Mouse (Mus musculus): ENCODE measurements around the gene Dmc1. TPM values are rescaled to one million over a fixed set of nuclear protein-coding genes. Genes with fewer than 3 reads are reported as not detected.

Gene Dmc1
- total and polyA plus RNA-seq, 3 experiments: not detected

- H3K79me2 ChIP-seq (replicated peaks; ENCODE audit: control insufficient read depth, extremely low read depth, insufficient read depth, poor library complexity, severe bottlenecking): no peaks in the 10 kb centered on the region
- peaks cover 0 to 10% of the 10 kb centered on the region in 2 experiments; a peak in 3 of 4 replicates for H3K4me1 ChIP-seq (ENCODE audit: control insufficient read depth in 1 of 2, insufficient read depth in 2 of 2)
- no peaks in the 10 kb centered on the region for H3K9me3 ChIP-seq (replicated peaks; ENCODE audit: low read length)
- DNase-seq (ENCODE audit: extremely low read depth): no peak
- no peak overlapping the region for H3K4me2 ChIP-seq (ENCODE audit: insufficient read depth, low read depth, poor library complexity, severe bottlenecking)
- no peak overlapping the region for H3K4me3 ChIP-seq (replicated peaks in 1 of 3; ENCODE audit: low read depth in 2 of 3, low read length in 2 of 3, poor library complexity in 1 of 3)
- no peak overlapping the region for H3K27ac ChIP-seq (ENCODE audit: insufficient read depth, low read depth)
- in situ Hi-C loops (cut with MboI; ENCODE audit: low pct_ligation_motif_present, low pct_unique_long_range_greater_than_20kb, low sequenced_read_pairs) (no loop called here), dilution Hi-C loops (cut with MboI; ENCODE audit: extremely low pct_ligation_motif_present, extremely low pct_unique_long_range_greater_than_20kb, low sequenced_read_pairs) (no loop called here)
- H3K9ac ChIP-seq (ENCODE audit: insufficient read depth, low read depth): no peak overlapping the region
- no peaks in the 10 kb centered on the region for H3K27me3 ChIP-seq (replicated peaks)
- TF ChIP-seq PAX5 (IDR thresholded peaks at IDR 0.05; ENCODE audit: low read length): no peak
- no peak for TF ChIP-seq KAT2A (IDR thresholded peaks at IDR 0.05; ENCODE audit: insufficient replicate concordance, low read length)
- TF ChIP-seq USF1 (IDR thresholded peaks at IDR 0.05; ENCODE audit: low read depth, low read length): no peak
- TF ChIP-seq MAZ (IDR thresholded peaks at IDR 0.05; ENCODE audit: low read depth, low read length): no peak
- TF ChIP-seq NELFE (IDR thresholded peaks at IDR 0.05; ENCODE audit: low read depth, low read length): no peak
- no peak for TF ChIP-seq TBP (conservative IDR thresholded peaks at IDR 0.05; ENCODE audit: low read depth, low read length)
- no peak for TF ChIP-seq POLR2A (IDR thresholded peaks at IDR 0.05; ENCODE audit: low read depth, low read length)
- no peak for TF ChIP-seq JUN (IDR thresholded peaks at IDR 0.05; ENCODE audit: insufficient read depth, low read depth, low read length)
- TF ChIP-seq USF2 (conservative IDR thresholded peaks at IDR 0.05; ENCODE audit: low read depth, low read length): no peak
- no peak for TF ChIP-seq SIN3A (IDR thresholded peaks at IDR 0.05; ENCODE audit: low read length)
- no peak for TF ChIP-seq UBTF (IDR thresholded peaks at IDR 0.05; ENCODE audit: low read depth, low read length)
- TF ChIP-seq GABPA (IDR thresholded peaks at IDR 0.05; ENCODE audit: insufficient replicate concordance, low read depth, low read length): no peak
- H3K36me3 ChIP-seq (replicated peaks in 1 of 2; ENCODE audit: control insufficient read depth in 1 of 2, insufficient read depth in 1 of 2, low read length in 1 of 2): no peaks in the 10 kb centered on the region
These were observed 36.4 kb upstream of the Dmc1 start for GRCm38 (mm10) chr15:79641135-79641817.

GRCm38 (mm10) chr15:79630471-79630870, 25.6 kb upstream of the Dmc1 start:
- Histone ChIP-seq H3K79me2 (replicated peaks; ENCODE audit: control insufficient read depth, extremely low read depth, insufficient read depth, poor library complexity, severe bottlenecking) (no peaks in the 10 kb centered on the region), H3K9ac (ENCODE audit: insufficient read depth, low read depth) (no peak overlapping the region), H3K4me3 (replicated peaks in 1 of 3; ENCODE audit: low read depth in 2 of 3, low read length in 2 of 3, poor library complexity in 1 of 3) (no peak overlapping the region), H3K27ac (ENCODE audit: insufficient read depth, low read depth) (no peak overlapping the region), H3K27me3 (replicated peaks) (no peaks in the 10 kb centered on the region), H3K4me2 (ENCODE audit: insufficient read depth, low read depth, poor library complexity, severe bottlenecking) (no peak overlapping the region), H3K4me1 (ENCODE audit: control insufficient read depth in 1 of 2, insufficient read depth in 2 of 2) (no peaks in the 10 kb centered on the region), H3K36me3 (replicated peaks in 1 of 2; ENCODE audit: control insufficient read depth in 1 of 2, insufficient read depth in 1 of 2, low read length in 1 of 2) (no peaks in the 10 kb centered on the region), H3K9me3 (replicated peaks; ENCODE audit: low read length) (no peaks in the 10 kb centered on the region)
- no peak for TF ChIP-seq ETS1 (conservative IDR thresholded peaks at IDR 0.05; ENCODE audit: low read depth, low read length)
- TF ChIP-seq POLR2A (IDR thresholded peaks at IDR 0.05; ENCODE audit: low read depth, low read length): no peak
- TF ChIP-seq ELF1 (IDR thresholded peaks at IDR 0.05; ENCODE audit: low read depth, low read length): no peak
- TF ChIP-seq RAD21 (IDR thresholded peaks at IDR 0.05; ENCODE audit: low read depth, low read length): no peak
- no peak for TF ChIP-seq NELFE (IDR thresholded peaks at IDR 0.05; ENCODE audit: low read depth, low read length)
- no peak for TF ChIP-seq USF2 (conservative IDR thresholded peaks at IDR 0.05; ENCODE audit: low read depth, low read length)
- TF ChIP-seq IRF4 (IDR thresholded peaks at IDR 0.05; ENCODE audit: low read depth, low read length): no peak
- no peak for TF ChIP-seq RCOR1 (conservative IDR thresholded peaks at IDR 0.05; ENCODE audit: low read depth, low read length)
- TF ChIP-seq PAX5 (IDR thresholded peaks at IDR 0.05; ENCODE audit: low read length): no peak
- TF ChIP-seq BHLHE40 (IDR thresholded peaks at IDR 0.05; ENCODE audit: low read depth, low read length): no peak
- no peak for TF ChIP-seq SMC3 (IDR thresholded peaks at IDR 0.05; ENCODE audit: low read depth, low read length)
- TF ChIP-seq TBP (conservative IDR thresholded peaks at IDR 0.05; ENCODE audit: low read depth, low read length): no peak
- no peak for TF ChIP-seq UBTF (IDR thresholded peaks at IDR 0.05; ENCODE audit: low read depth, low read length)
- TF ChIP-seq MAFK (IDR thresholded peaks at IDR 0.05; ENCODE audit: insufficient replicate concordance, low read length): no peak
- TF ChIP-seq SIN3A (IDR thresholded peaks at IDR 0.05; ENCODE audit: low read length): no peak
- TF ChIP-seq JUND (conservative IDR thresholded peaks at IDR 0.05; ENCODE audit: low read depth, low read length): no peak
- no peak for TF ChIP-seq ZC3H11A (IDR thresholded peaks at IDR 0.05; ENCODE audit: low read depth, low read length)
- TF ChIP-seq JUN (IDR thresholded peaks at IDR 0.05; ENCODE audit: insufficient read depth, low read depth, low read length): no peak
- no peak for TF ChIP-seq ZMIZ1 (IDR thresholded peaks at IDR 0.05; ENCODE audit: low read depth, low read length)
- DNase-seq (ENCODE audit: extremely low read depth): no peak
- in situ Hi-C loops (cut with MboI; ENCODE audit: low pct_ligation_motif_present, low pct_unique_long_range_greater_than_20kb, low sequenced_read_pairs): no loop called here
- dilution Hi-C loops (cut with MboI; ENCODE audit: extremely low pct_ligation_motif_present, extremely low pct_unique_long_range_greater_than_20kb, low sequenced_read_pairs): no loop called here
